Mouse (Mus musculus): Measurements from ENCODE around the gene Vps29. TPM values are rescaled to one million over a fixed set of nuclear protein-coding genes. Genes with fewer than 3 reads are reported as not detected.

Gene Vps29
- total RNA-seq, 2 experiments from 2014 or later, result 150 to 156 TPM

DNA sequence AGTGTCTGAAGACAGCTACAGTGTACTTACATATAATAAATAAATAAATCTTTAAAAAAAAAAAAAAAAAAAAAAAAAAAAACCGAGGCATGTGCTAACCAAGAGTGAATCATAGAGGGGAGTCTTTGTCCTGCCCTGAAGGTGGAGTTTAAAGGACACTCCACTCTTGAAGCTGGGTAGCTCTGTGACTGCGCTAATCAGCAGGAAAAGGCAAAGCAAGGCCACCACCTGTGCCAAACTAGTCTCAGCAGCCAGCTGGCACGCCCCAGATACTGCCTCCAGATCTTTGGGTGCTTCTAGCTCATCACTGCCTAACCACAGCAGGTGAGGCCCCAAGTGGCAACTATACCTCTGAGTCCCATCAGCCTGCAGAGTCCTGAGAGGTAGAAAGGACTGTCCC is 19.5 kb upstream of the Vps29 start:
- no peak for DNase-seq (ENCODE audit: low spot score in 2 of 2)

DNA sequence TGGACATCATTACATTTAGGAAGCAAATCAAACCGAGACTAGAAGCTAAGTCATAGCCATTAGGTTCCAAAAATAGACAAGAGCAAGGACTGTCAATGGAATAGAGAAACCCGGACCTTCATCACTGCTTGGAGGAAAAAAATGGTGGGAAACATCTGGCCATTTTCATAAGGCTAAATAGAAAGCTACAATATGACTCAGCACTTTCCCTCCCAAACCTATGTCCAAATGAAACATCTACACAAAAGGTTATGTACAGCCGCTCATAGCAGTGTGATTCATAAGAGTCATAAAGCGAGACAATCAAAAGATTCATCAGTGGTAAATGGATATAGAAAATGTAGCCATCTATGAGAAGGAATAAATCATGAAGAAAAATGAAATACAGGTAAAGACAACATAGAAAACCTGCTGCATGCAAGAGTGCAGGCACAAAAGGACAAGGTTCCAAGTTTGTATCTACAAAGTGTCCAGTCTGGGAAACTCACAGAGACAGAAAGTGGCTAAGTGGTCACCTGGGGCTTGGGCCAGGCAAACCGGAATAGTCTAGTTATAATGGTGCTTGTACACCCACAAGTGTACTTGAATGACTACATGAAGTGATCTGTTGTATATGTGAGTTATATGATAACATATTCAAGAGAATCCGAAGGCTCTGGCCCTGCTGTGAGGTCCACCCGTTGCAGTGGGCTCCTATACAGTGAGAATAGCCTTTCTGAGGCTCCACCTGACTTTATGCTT is 17.4 kb upstream of the Vps29 start:
- DNase-seq (ENCODE audit: low spot score in 2 of 2), result no peak

DNA sequence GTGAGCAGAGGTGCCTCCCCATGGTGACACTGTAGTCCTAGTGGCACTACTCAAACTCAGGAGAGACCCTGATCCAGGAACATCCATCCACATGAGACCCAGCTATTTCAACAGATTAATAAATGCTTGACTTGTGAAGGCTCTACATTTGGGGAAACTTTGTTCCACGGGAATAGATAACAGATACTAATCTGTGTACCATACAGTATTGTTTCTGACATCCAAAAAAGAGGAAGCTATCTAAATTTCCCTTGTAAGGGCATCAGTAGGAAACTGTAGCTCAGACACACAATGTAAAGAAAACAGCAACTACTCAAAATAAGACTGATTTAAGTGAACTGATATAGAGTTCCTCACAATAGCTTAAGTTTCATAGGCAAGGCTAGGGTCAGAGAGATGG is 11.3 kb upstream of the Vps29 start:
- no peak for DNase-seq (ENCODE audit: low spot score in 2 of 2)

DNA sequence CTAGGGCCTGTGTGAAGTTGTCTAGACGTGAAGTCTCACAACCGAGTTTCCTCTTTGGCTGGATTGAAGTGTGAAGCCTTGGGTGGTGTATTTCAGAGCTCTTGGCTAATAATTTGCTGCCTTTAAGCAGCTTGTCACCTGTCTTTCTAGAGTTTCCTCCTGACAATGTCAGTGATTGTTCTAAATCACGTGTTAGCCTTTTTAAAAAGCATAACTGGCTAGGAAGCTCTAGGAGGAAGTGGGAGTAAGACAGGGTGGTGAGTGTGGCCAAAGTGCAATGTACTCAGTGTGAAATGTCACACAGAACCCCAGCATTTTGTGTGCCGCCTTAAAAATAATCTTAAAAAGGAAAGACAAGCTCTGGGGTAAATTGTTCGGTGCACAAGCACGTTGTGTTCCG is 10.4 kb upstream of the Vps29 start:
- no peak for DNase-seq (ENCODE audit: low spot score in 2 of 2)

DNA sequence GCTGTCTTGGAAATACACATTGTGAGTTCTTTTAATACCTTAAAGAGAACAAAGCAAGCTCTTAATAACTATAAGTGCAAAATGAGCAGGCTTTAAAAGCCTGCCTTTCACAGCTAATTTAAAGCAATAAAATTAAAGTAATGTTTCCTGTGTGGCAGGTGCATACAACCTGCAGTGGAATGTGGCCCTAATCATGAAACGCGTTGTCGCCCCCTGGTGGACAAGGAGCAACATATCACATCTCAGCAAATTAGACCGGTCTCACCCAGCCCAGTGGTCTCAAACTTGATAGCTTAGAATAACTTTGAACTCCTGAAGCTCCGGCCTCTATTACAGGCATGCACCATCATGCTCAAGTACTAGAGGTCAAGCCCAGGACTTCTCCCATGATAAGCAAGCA is 9.9 kb upstream of the Vps29 start:
- peak; percentile 78 to 85 for DNase-seq (ENCODE audit: low spot score in 2 of 2)

DNA sequence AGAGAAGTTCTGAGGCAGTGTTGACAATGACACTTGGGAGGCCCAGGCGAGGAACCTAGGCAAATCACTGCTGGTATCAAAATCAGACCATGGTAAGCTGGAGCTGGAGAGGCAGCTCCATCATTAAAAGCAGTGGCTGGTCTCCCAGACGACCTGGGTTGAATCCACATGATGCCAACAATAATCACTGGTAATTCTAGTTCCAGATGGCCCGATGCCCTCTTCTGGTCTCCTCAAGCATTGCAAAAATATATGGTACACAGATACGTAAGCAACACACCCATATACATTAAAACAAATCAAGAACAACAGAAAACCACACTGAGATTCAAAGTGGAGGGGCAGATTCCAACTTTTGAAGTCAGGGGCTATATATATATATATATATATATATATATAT is 8.4 kb upstream of the Vps29 start:
- no peak for DNase-seq (ENCODE audit: low spot score in 2 of 2)

DNA sequence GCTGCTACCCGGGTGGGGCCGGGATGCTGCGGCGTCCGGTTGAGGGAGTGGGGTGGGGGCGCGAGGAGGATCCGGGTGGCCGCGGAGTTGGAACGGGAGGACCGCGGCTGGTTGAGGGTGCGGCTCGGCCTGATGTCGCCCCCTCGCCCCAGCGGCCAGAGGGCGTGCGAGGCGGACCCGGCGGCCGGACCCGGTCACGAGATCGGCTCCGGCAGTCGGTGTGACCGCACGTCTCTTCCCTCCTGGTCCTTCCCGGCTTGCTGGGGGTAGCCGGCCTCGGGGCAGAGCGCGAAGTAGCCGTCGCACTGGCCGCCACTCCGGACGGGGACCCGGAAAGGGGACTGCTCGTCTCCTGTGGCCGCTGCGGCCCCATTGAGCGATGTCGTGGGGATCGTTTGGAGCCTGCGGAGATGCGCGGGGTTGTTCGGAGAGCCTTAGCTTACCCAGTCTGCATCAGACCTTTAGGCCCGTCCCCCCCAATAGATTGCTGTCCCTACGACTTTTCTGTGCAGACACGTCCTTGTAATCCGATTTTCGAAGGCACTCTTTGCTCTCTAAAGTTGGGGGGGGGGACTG is 411 bp downstream of the Vps29 start:
- no peak for DNase-seq (ENCODE audit: low spot score in 2 of 2)

DNA sequence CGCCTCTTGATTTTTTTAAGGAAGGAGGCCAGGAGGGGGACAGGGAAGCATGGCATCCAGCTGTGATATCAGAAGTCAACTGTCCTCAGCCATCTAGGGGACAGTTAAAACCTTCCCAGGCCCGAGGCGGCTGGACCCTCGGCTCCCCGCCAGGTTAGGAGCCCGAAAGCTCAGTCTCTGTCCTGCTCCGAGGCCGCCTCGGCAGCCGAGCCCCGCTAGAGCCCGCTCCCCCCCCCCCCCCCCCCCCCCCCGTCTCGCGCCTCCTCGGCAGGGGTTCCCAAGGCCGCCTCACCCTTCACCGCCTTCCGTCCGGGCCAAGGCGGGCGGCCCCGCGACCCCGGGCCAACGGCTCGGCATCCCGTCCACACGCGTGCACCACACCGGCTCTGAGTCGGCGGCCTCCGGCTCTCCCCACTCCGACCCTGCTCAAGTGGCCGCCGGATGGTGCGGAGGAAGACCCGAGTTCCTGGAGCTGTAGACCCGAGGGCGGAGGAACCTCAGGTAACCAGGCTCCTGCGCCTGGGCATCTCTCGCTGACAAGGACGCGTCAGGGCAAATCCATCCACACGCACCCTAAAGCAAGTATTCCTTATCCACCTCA is 17.5 kb downstream of the Vps29 start, which contains the start of gene Gpn3:
Gene Gpn3 (plus strand): TSS at position 286 of the 601 bp plus-strand sequence.
- DNase-seq (ENCODE audit: low spot score in 2 of 2), result peak; percentile 32 to 49

DNA sequence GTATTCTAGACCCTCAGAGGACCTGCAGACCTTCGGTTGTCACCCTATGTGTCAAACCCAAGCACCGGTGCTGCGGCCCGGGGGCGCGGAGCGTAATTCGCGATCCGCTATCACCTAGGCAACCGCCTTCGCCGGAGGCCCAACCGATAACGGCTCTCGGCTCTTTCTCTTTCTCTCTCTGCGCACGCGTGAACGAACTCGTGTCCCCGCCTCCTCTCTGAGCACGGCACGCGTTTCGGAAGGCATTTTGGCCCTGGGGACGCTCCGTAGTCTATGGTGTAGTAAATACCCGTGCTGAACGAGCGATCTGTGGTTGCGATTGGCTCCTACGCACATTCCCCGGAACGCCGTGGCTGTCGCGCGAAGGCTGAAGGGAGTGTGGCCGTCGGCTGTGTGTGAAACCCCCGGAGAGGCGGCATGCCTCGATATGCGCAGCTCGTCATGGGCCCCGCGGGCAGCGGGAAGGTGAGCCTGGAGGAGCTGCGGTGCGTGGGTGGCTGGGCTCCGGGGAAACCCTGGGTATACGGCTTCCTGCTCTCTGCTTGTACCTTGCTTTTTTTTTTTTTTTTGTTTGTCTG is 18.1 kb downstream of the Vps29 start, which contains the start of gene Fam216a:
Gene Fam216a (minus strand): TSS at position 173 of the 578 bp plus-strand sequence.
- peak; percentile 99 for DNase-seq (ENCODE audit: low spot score in 2 of 2)

DNA sequence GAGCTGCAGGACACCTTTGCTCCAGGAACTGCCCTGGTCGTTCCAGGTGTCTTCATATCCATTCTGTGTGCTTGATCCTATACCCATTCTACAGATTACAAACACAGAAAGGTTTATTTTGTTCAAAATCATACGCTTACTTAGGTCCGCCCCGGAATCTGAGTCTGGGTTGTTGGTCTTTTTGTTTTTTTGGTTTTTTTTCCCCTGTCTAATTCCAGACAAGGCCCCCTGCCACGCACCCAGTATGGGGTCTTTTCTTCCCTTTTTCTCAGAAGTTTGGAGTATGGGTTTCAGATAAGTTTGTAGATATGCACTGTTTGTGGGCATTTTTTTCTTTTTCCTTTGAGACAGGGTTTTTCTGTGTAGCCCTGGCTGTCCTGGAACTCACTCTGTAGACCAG is 18.7 kb downstream of the Vps29 start:
- DNase-seq (ENCODE audit: low spot score in 2 of 2), result no peak

DNA sequence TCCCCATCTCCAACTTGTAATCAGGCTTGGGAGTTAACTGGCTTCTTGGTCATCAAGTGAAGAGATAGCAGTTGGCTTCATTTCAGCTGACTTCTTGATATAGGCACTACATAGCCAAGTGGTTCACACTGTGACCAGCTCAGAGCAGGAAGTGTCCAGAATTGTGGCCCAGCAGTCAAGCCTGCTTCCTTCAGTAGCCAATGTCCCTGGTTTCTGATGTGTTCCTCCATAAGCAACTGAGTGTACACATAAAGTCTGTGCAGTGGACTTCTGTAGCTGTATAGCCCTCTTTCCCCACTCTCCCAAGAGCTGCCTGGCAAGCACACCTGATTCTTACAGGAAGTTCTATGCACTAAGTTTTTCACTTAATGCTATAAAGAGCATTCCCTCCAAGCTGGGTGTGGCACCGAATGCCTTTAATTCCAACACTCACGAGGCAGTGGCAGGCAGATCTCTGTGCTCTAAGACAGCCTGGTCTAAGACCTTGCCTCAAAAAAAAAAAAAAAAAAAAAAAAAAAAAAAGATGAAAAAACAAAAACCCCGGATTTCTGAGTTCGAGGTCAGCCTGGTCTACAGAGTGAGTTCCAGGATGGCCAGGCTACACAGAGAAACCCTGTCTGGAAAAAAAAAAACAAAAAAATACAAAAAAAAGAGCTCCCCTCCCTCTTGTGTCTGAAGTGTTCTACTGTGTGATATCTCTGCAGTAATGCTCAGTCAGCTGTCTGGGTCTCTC is 23.1 kb downstream of the Vps29 start:
- no peak for DNase-seq (ENCODE audit: low spot score in 2 of 2)

DNA sequence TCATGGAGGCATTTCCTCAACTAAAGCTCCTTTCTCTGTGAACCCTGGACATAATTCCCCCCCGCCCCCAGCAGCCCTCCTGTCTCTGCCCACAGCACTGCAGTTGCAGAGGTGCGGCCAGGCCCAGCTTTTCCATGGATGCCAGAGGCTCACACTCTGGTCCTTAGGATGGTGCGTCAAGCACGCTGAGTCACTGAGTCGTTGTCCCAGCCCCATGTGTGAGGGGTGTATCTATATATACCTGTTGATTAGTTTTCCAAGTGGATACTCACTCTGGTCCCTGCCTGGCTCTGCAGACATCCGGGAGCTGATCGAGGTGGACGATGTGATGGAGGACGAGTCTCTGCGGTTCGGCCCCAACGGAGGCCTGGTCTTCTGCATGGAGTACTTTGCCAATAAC is 24.0 kb downstream of the Vps29 start:
- DNase-seq (ENCODE audit: low spot score in 2 of 2), result no peak

DNA sequence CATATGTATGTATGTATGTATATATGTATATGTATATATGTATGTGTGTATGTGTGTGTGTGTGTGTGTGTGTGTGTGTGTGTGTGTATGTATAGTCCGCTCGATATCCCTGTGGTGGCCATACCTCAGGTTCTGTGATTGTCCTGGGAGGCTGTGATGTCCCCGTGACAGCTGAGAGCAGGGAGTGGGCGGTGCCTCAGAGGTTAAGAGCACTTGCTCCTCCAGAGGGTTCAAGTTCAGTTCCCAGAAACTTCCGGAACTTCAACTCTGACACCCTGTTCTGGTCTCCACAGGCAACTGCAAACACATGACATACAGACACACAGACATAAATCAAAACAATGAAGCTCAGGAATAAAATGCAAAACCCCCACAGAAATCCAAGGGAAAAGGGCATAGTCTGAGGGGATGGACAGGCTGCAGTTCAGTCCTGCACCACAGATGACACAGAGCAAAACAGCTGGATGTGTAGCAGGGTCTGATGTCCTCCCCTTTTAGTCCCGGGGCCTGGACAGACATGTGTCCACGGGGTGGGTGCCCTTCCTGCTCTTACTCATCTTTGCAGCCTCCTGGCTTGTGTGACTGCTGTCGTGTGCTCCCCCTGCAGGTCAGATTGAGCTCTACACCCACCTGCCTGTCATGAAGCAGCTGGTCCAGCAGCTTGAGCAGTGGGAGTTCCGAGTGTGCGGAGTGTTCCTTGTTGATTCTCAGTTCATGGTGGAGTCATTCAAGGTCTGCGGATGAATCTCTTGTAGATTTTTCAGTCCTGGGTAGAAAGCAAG is 25.4 kb downstream of the Vps29 start:
- DNase-seq (ENCODE audit: low spot score in 2 of 2), result peak; percentile 62 to 68

DNA sequence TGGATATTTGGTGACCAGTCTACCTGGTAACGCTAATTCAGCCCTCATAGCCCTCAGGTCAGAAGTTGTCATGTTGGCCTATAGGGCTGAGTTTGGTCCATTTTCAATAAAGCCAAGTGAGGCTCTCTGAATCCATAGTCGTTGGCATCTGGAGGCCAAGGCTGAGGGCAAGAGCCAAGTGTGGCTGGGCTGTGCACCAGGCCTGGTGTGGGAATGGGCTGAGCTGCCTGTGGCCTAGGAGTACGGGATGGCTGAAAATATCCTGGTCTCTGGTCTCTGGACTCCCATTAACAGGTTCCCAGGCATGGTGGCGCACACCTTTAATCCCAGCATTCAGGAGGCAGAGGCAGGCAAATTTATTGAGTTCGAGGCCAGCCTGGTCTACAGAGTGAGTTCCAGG is 35.8 kb downstream of the Vps29 start:
- no peak for DNase-seq (ENCODE audit: low spot score in 2 of 2)

DNA sequence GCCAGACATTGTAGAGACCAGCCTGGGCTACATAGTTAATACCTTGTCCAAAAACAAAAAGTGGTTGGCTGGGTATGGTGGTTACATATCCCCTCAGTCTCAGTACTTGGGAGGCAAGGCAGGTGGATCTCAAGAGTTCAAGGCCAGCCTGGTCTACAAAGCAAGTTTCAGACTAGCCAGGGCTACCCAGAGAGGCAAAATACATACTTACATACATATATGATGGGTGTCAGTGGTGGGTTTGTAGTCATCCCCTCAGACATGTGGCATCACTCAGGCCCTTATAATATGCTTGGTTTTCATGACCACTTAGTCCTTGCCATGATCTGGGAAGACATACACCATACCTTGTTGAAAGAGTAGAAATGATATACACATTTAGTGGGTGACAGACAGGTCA is 36.5 kb downstream of the Vps29 start:
- DNase-seq (ENCODE audit: low spot score in 2 of 2), result no peak

DNA sequence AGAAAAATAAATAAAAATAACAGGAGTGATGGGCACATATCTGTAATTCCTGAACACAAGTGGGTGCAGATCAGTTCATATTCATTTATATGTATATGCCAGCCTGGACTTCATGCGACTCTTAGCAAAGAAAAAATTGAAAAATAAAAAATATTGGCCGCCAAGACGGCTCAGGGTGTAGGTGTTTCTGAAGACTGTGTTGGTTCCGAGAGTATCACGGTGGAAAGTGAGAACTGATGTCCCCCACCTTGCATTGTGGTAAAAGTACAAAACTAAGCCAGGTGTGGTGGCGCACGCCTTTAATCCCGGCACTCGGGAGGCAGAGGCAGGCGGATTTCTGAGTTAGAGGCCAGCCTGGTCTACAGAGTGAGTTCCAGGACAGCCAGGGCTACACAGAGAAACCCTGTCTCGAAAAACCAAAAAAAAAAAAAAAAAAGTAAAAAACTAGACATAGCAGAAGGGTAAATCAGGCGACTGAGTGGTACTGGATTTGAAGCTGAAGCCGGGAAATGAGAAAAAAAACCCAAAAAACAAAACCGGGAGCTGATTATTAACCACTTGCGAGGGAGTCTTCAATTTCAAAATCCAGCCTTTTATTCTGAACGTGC is 37.1 kb downstream of the Vps29 start:
- DNase-seq (ENCODE audit: low spot score in 2 of 2), result no peak

DNA sequence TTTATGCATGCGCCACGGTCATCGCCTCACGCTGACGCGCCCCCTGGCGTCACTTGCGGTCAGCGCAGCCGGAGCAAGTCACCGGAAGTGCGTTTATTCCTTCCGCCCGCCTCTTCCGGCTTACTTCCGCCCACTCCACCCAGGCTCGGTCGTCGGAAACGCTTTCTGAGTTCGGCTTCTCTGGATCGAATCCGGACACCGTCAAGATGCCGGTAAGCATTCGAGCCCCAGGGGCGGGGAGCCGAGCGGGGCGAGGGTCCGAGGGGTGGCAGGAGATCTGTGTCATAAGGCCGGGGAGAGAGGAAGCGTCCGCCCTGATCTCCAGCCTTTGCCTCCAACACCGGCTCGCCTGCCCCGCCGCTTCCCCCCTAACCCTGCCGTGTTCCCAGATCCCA is 37.6 kb downstream of the Vps29 start, which contains the start of gene Arpc3:
Gene Arpc3 (plus strand): TSS at position 93 of the 395 bp plus-strand sequence.
- DNase-seq (ENCODE audit: low spot score in 2 of 2), result peak; percentile 89 to 95

DNA sequence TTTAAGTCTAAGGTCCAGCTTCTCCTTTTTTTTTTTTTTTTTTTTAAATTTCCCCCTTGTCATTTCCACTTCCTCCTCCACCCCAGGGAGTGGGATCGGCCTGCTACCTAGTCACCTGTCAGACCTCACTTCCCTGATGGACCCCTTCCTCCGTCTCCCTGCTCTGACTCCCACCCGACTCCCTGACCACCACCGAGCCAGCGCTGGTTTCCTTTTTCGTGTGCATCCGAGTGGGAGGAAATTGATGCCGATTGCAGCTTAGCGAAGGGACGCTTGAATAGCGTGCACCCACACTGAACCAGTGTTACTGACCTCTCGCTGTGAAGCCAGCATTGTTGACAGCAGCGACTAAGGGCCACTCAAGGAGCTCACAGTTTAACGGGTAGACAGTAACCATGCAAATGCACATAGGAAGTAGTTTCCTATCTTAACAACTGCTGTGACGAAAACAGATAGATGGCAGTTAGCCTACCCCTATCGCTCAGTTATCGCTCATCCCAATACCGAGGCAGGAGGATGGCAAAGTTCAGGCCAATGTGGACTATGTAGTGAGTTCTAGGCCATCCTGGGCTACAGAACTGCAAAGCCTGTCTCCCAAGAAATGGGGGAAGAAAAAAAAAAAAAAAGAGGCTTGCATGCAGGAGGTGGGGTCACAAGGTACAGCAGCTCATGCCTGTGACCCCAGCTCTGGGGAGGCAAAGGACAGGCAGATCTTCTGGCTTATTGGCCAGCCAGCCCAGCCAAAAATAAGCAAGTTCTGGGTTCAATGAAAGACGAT is 38.2 kb downstream of the Vps29 start:
- no peak for DNase-seq (ENCODE audit: low spot score in 2 of 2)

DNA sequence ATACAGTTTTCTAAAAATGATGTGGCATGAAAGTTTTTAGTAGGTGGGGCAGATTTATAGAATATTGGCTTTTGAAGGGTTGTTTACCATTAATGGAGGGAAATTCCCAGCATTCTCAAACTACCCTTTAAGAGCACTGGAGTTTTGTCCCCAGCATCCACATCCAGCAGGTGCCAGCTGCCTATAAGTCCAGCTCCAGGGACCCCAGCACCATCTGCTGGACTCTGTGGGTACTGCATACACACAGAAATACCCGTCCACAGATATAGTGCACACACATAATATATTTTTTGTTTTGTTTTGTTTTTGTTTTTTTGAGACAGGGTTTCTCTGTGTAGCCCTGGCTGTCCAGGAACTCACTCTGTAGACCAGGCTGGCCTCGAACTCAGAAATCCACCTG is 39.7 kb downstream of the Vps29 start:
- DNase-seq (ENCODE audit: low spot score in 2 of 2), result peak; percentile 70 to 83
